Comparison of ENCODE assay signal across 15 mouse cellular contexts in the genomic region with DNA sequence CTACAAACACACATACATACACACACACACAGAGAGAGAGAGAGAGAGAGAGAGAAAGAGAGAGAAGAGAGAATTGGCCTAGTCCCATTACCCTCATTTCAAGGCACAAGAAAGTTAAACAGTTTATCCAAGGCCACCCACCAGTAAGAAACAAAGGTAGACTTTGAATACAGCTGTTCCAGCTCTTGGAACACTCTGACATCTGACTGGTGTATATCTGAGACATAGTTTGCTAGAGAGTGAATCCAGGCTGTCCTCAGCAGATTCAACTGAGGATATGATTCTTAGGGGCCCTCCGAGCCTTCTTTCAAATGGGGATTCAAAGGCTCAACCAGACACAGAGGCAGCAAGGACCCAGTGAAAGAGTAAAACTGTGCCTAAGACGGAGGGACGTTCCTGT. TPM values are rescaled to one million over a fixed set of nuclear protein-coding genes. Genes with fewer than 3 reads are reported as not detected.
A peak's percentile ranks its signal among the peaks of the same experiment; 100 is the strongest.
DNase-seq lines count a peak whose midpoint lies in the region; ATAC-seq and TF ChIP-seq lines count a peak whose summit lies in the region.
"Had no signal": no experiment of that assay in that cellular context is flagged by ENCODE, and none has a peak within 500 bp of the region (broad histone marks: within the 10 kb centered on the region; RNA-seq: fewer than 3 reads in every experiment).

No protein-coding gene starts in this region.

- H3K4me1 ChIP-seq in kidney, adult 2 months (ENCODE audit: control insufficient read depth, insufficient read depth, low read length), result peaks cover 62% of the 10 kb centered on the region
- H3K4me1 ChIP-seq in lung, embryonic 15.5 days, result peaks cover 72% of the 10 kb centered on the region
- H3K4me1 ChIP-seq in embryonic fibroblast, embryonic 13.5 days (ENCODE audit: control insufficient read depth, insufficient read depth, low read length), result peaks cover 57% of the 10 kb centered on the region
- H3K4me1 ChIP-seq: midbrain, embryonic 13.5 days had no signal

- H3K27me3 ChIP-seq in kidney, adult 2 months (replicated peaks; ENCODE audit: control insufficient read depth, insufficient read depth, low read length), result no peaks in the 10 kb centered on the region
- H3K27me3 ChIP-seq in lung, embryonic 15.5 days, result no peaks in the 10 kb centered on the region
- H3K27me3 ChIP-seq: limb, embryonic 12.5 days had no signal

- no peak for TF ChIP-seq POLR2A in kidney, adult 2 months (IDR thresholded peaks at IDR 0.05; ENCODE audit: low read depth, low read length)
- TF ChIP-seq POLR2A in embryonic fibroblast, embryonic 13.5 days (IDR thresholded peaks at IDR 0.05; ENCODE audit: low read depth, low read length), result no peak

- peak overlapping the region; percentile 86 for H3K27ac ChIP-seq in kidney, adult 2 months (ENCODE audit: insufficient read depth, low read depth, low read length)
- H3K27ac ChIP-seq in lung, embryonic 15.5 days, result peak overlapping the region; percentile 94
- H3K27ac ChIP-seq in embryonic fibroblast, embryonic 13.5 days (ENCODE audit: insufficient read depth, low read length), result peak overlapping the region; percentile 39
- peak overlapping the region; percentile 47 for H3K27ac ChIP-seq in macrophage
- H3K27ac ChIP-seq: limb, embryonic 12.5 days; midbrain, embryonic 13.5 days had no signal

- no peaks in the 10 kb centered on the region for H3K9me3 ChIP-seq in lung, embryonic 15.5 days
- H3K9me3 ChIP-seq: G1E; limb, embryonic 12.5 days; midbrain, embryonic 13.5 days had no signal

- DNase-seq in kidney, adult 2 months, result no peak
- DNase-seq in kidney, postnatal 10 days, result no peak
- no peak for DNase-seq in lung, postnatal 25 days (ENCODE audit: low spot score)
- no peak for DNase-seq in frontal cortex, postnatal 36 days (ENCODE audit: low spot score in 2 of 2)
- no peak for DNase-seq in layer of hippocampus, postnatal 14 days (ENCODE audit: low spot score in 2 of 2)
- DNase-seq: cerebellum, adult 18-20 months; forebrain, postnatal 0 days; gastrocnemius, postnatal 14 days; right cerebral cortex, adult 18-20 months had no signal

- ATAC-seq in lung, embryonic 15.5 days (ENCODE audit: borderline replicate concordance, extremely low read depth, low FRiP score, low TSS enrichment), result peak; percentile 50; the same call in 1 of the 2 replicates
- ATAC-seq: forebrain, postnatal 0 days; midbrain, embryonic 13.5 days had no signal

- H3K79me2 ChIP-seq in macrophage (ENCODE audit: inconsistent target), result peaks cover 93% of the 10 kb centered on the region

- no peak for TF ChIP-seq CTCF in kidney, adult 2 months (conservative IDR thresholded peaks at IDR 0.05; ENCODE audit: insufficient read depth, insufficient read length, low read depth, low read length)
- no peak for TF ChIP-seq CTCF in embryonic fibroblast, embryonic 13.5 days (IDR thresholded peaks at IDR 0.05; ENCODE audit: borderline replicate concordance, insufficient read depth, low read length)

- no peak overlapping the region for H3K4me3 ChIP-seq in kidney, adult 2 months (ENCODE audit: insufficient read depth, low read depth, low read length)
- H3K4me3 ChIP-seq in lung, embryonic 15.5 days, result no peak overlapping the region
- H3K4me3 ChIP-seq in embryonic fibroblast, embryonic 13.5 days (ENCODE audit: insufficient read depth, low read length), result no peak overlapping the region
- no peak overlapping the region for H3K4me3 ChIP-seq in macrophage (ENCODE audit: inconsistent target)
- H3K4me3 ChIP-seq: limb, embryonic 12.5 days; midbrain, embryonic 13.5 days had no signal

- H3K36me3 ChIP-seq in kidney, adult 2 months (ENCODE audit: control insufficient read depth, insufficient read depth, low read length), result no peaks in the 10 kb centered on the region
- H3K36me3 ChIP-seq in lung, embryonic 15.5 days, result no peaks in the 10 kb centered on the region
- no peaks in the 10 kb centered on the region for H3K36me3 ChIP-seq in macrophage (ENCODE audit: inconsistent target)
- H3K36me3 ChIP-seq: G1E; limb, embryonic 12.5 days; midbrain, embryonic 13.5 days had no signal

- H3K9ac ChIP-seq in lung, embryonic 15.5 days, result 0 out of 2 replicates have a peak overlapping the region, but pooled peaks have one; percentile 25
- H3K9ac ChIP-seq: forebrain, postnatal 0 days; limb, embryonic 12.5 days; midbrain, embryonic 13.5 days had no signal

- H3K4me2 ChIP-seq in lung, embryonic 15.5 days, result peak overlapping the region; percentile 41
- H3K4me2 ChIP-seq: limb, embryonic 12.5 days; midbrain, embryonic 13.5 days had no signal

- WGBS in kidney, adult 2 months, result 57% methylated on average over 3 of the region's 3 CpGs
- WGBS in lung, embryonic 15.5 days, result 39% methylated on average over 3 of the region's 3 CpGs
- WGBS in macrophage (ENCODE audit: missing documents), result 65% methylated on average over 3 of the region's 3 CpGs

RNA-seq across cellular contexts. Expression of gene Myof, which starts 14.1 kb away (rescaled TPM):
- polyA plus RNA-seq in kidney, adult 2 months (2012; rRNA removed), result 24.2 and 27.5 TPM in 2 replicates
- 26.5 and 29.4 TPM in 2 replicates for polyA plus RNA-seq in lung, embryonic 15.5 days (2015; fragmentation: Nextera tagmentation; extraction: Ambion mirVana)
- 228 and 282 TPM in 2 replicates for polyA plus RNA-seq in embryonic fibroblast, embryonic 13.5 days (2011; ENCODE audit: insufficient read length, low read depth, missing spikeins)
- 100 to 1,000 TPM; 263 to 895 (median 496) TPM for total RNA-seq in macrophage (2018; cell fraction: chromatin; rRNA removed)
- 100 to 1,000 TPM; 124 to 277 (median 175) TPM for total RNA-seq in macrophage (2018; cell fraction: cytosol; rRNA removed)
- 100 to 1,000 TPM; 215 to 589 (median 305) TPM for total RNA-seq in macrophage (2018; cell fraction: nucleus; rRNA removed)
- 161 to 281 TPM (median 178 TPM) in 3 replicates for polyA plus RNA-seq in macrophage (2018)
- 1 to 10 TPM; 5.6 to 7.9 TPM for total RNA-seq in layer of hippocampus, postnatal 14 days (2021)
- polyA plus RNA-seq: G1E had no signal

RNA-seq across cellular contexts. Expression of gene Cep55, which starts 25.5 kb away (rescaled TPM):
- polyA plus RNA-seq in kidney, adult 2 months (2012; rRNA removed), result 0.14 and 0.15 TPM in 2 replicates
- polyA plus RNA-seq in lung, embryonic 15.5 days (2015; fragmentation: Nextera tagmentation; extraction: Ambion mirVana), result 42.0 and 43.7 TPM in 2 replicates
- 17.4 and 24.0 TPM in 2 replicates for polyA plus RNA-seq in embryonic fibroblast, embryonic 13.5 days (2011; ENCODE audit: insufficient read length, low read depth, missing spikeins)
- 10 to 100 TPM in 1 of 26 experiments, 1 to 10 TPM in 21, under 1 TPM in 4; 0.52 to 12.2 (median 2.1) TPM for total RNA-seq in macrophage (2018; cell fraction: chromatin; rRNA removed)
- 1 to 10 TPM in 23 of 26 experiments, under 1 TPM in 3; 0.82 to 5.8 (median 1.9) TPM for total RNA-seq in macrophage (2018; cell fraction: cytosol; rRNA removed)
- total RNA-seq in macrophage (2018; cell fraction: nucleus; rRNA removed), result 10 to 100 TPM in 1 of 26 experiments, 1 to 10 TPM in 19, under 1 TPM in 6; 0.47 to 11.5 (median 1.6) TPM
- polyA plus RNA-seq in macrophage (2018), result 0.91 to 8.9 TPM (median 6.7 TPM) in 3 replicates
- 1 to 10 TPM in 1 of 2 experiments, under 1 TPM in 1; 0.45 to 1.3 TPM for total RNA-seq in layer of hippocampus, postnatal 14 days (2021)

Comparison
In these comparisons a context has a peak if more than half of its experiments do, and no peak if none do; other contexts are left out.
1. H3K27ac ChIP-seq: peak in every context shown above with its lines; median percentile 94 in lung, embryonic 15.5 days; 86 in kidney, adult 2 months; 47 in macrophage; 39 in embryonic fibroblast, embryonic 13.5 days.